Mouse (Mus musculus) ES-Bruce4 (cell line): ENCODE data around the gene Dact2.

Experiments
- CTCF ChIP-seq: IDR thresholded peaks from one replicate; pipeline ENCODE4 v1.8.1; 2011; ENCODE audit warnings: low read depth, low read length
- EP300 ChIP-seq: IDR thresholded peaks from 2 replicates; pipeline ENCODE4 v1.6.1; 2011; ENCODE audit warnings: low read depth, low read length; ENCODE audit not compliant: insufficient read depth
- POLR2A ChIP-seq: IDR thresholded peaks from one replicate; pipeline ENCODE4 v1.8.1; 2011; ENCODE audit warnings: low read length; ENCODE audit not compliant: insufficient read depth

GRCm38 (mm10) chr17:14166746-14167432 is 37.2 kb downstream of the Dact2 start:
- no peak for TF ChIP-seq POLR2A
- no peak for TF ChIP-seq CTCF
- TF ChIP-seq EP300 = peak; percentile 91
